Mouse (Mus musculus) lung, postnatal 0 days (tissue): ENCODE data around the gene 2700049A03Rik. TPM values are rescaled to one million over a fixed set of nuclear protein-coding genes. Genes with fewer than 3 reads are reported as not detected.
A peak's percentile ranks its signal among the peaks of the same experiment; 100 is the strongest.
"Not testable (repeated sequence)": the region's sequence is repeated elsewhere in the genome, so short reads cannot be mapped to it uniquely, and the experiment has no call there.

Source experiments
- ATAC-seq: fragments of 200-750 bp; cut with Nextera tagmentation; 2 replicates; pipeline ENCODE4 v1.8.0; 2017; ENCODE audit warnings: moderate library complexity
- DNase-seq: peaks from one replicate; pipeline ENCODE4 v3.0.0-alpha.2; 2016; ENCODE audit warnings: low spot score
- H3K27ac ChIP-seq: fragments of 300-500 bp; sonication (generic); 2 replicates; pipeline ENCODE4 v1.5.1; 2014; ENCODE audit warnings: antibody characterized with exemption, mild to moderate bottlenecking, low read length, mixed read lengths
- H3K27me3 ChIP-seq: fragments of 300-500 bp; sonication (generic); replicated peaks from 2 replicates; pipeline ENCODE4 v1.6.1; 2014; ENCODE audit warnings: low read length, mixed read lengths; ENCODE audit not compliant: insufficient read depth
- H3K36me3 ChIP-seq: fragments of 300-500 bp; sonication (generic); 2 replicates; pipeline ENCODE4 v1.6.1; 2014; ENCODE audit warnings: low read length, mixed read lengths; ENCODE audit not compliant: insufficient read depth
- H3K4me1 ChIP-seq: fragments of 300-500 bp; sonication (generic); 2 replicates; pipeline ENCODE4 v1.6.1; 2014; ENCODE audit warnings: antibody characterized with exemption, low read depth, low read length, mixed read lengths; ENCODE audit not compliant: insufficient read depth
- H3K4me2 ChIP-seq: fragments of 300-500 bp; sonication (generic); replicated peaks from 2 replicates; pipeline ENCODE4 v1.6.1; 2014; ENCODE audit warnings: low read depth, mild to moderate bottlenecking, low read length, moderate library complexity, mixed read lengths
- H3K4me3 ChIP-seq: fragments of 300-500 bp; sonication (generic); 2 replicates; pipeline ENCODE4 v1.5.1; 2014; ENCODE audit warnings: low read depth, low read length
- H3K9ac ChIP-seq: fragments of 300-500 bp; sonication (generic); replicated peaks from 2 replicates; pipeline ENCODE4 v1.6.1; 2014; ENCODE audit warnings: low read depth, mild to moderate bottlenecking
- H3K9me3 ChIP-seq: fragments of 300-500 bp; sonication (generic); 2 replicates; pipeline ENCODE4 v1.6.1; 2016; ENCODE audit warnings: low read length, mixed read lengths
- CTCF ChIP-seq: IDR thresholded peaks from 2 replicates; pipeline ENCODE4 v1.5.1; 2016; ENCODE audit warnings: antibody characterized with exemption, mild to moderate bottlenecking
- EP300 ChIP-seq: IDR thresholded peaks from 2 replicates; pipeline ENCODE4 v1.6.1; 2016; ENCODE audit warnings: antibody characterized with exemption, mild to moderate bottlenecking, control low read depth
- WGBS: fragments of 180-500 bp; shearing (Covaris S2); extraction: QIAGEN DNeasy Blood & Tissue Kit; methylation state at CpG from one replicate; pipeline ENCODE4 v1.1.7; 2014; 5-methylcytosine and 5-hydroxymethylcytosine counted together
- polyA plus RNA-seq: library from polyadenylated mRNA; unstranded; fragments of >200 nt; fragmentation: Nextera tagmentation; extraction: Ambion mirVana; gene quantifications from 2 replicates; pipeline ENCODE4 v1.2.1, GENCODE M21; 2015

Gene 2700049A03Rik
- 8.1 TPM in 2 replicates for polyA plus RNA-seq

- H3K9me3 ChIP-seq, result no peaks in the 10 kb centered on the region
- ATAC-seq, result peak; percentile 93
- H3K27ac ChIP-seq, result peak within 1 kb of the TSS; percentile 76
- H3K4me3 ChIP-seq, result peak within 1 kb of the TSS; percentile 80
- no peaks in the 10 kb centered on the region for H3K27me3 ChIP-seq
- peak; percentile 89 for DNase-seq
- under 1% methylated on average over 46 of the region's 52 CpGs for WGBS
- H3K4me2 ChIP-seq, result peak within 1 kb of the TSS; percentile 97
- TF ChIP-seq CTCF (peak; percentile 4; the same call in 1 of the 2 replicates), EP300 (no peak; the same call in 1 of the 2 replicates)
- H3K36me3 ChIP-seq, result peaks cover 2% of the 10 kb centered on the region; the same call in 1 of the 2 replicates
- peak within 1 kb of the TSS; percentile 89 for H3K9ac ChIP-seq
- peaks cover 3% of the 10 kb centered on the region; the same call in 1 of the 2 replicates for H3K4me1 ChIP-seq
Measured at GRCm38 (mm10) chr12:71136130-71136973, at the start of gene 2700049A03Rik, which contains the start of gene Timm9. Gene 2700049A03Rik (plus strand): TSS chr12:71136848. Gene Timm9 (minus strand): TSS chr12:71136684.

DNA sequence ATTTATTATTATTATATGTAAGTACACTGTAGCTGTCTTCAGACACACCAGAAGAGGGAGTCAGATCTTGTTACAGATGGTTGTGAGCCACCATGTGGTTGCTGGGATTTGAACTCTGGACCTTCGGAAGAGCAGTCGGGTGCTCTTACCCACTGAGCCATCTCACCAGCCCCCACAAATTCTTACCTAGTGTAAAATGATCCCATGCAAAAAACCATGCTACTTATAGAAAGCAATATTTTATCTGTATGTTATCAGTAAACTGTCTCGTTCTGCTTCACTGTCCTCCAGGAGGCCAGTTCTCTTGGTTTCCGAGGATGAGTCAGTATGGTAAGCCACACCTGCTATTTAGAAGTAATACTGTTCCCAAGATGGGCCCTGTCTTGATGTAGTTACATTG, 32.4 kb upstream of the 2700049A03Rik start:
- not testable (repeated sequence) for H3K27ac ChIP-seq, H3K4me1 ChIP-seq, H3K4me3 ChIP-seq, ATAC-seq, H3K27me3 ChIP-seq, DNase-seq, H3K9me3 ChIP-seq, H3K4me2 ChIP-seq, H3K36me3 ChIP-seq, H3K9ac ChIP-seq
- 75% methylated on average over 4 of the region's 4 CpGs for WGBS

DNA sequence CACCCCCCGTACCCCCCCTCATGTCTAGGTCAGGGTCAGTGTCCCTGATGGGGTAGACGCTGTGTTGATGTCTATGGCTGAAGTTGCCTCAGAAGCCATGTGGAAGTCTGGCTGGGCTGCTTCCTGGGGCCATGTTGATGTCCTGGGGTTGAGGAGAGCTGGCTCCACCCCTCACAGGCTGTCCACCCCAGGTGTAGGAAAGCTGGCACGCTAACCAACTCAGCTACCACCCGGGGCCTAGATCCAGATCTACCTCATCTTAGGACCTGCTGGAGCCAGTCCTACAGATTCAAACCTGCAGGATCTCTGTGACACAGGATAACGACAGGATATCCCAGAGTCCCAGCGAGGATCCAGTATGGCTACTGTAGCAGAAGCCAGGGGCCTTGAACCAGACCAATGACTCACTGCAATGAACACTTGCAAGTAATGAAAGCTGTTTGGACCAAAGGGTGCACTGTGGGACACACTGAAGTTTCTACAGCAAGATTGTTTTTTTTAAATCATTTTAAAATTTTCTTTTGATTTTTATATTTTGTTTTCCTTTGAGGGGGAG, 29.4 kb upstream of the 2700049A03Rik start:
- no peaks in the 10 kb centered on the region for H3K36me3 ChIP-seq
- ATAC-seq, result no peak

GRCm38 (mm10) chr12:71111331-71111730, 25.3 kb upstream of the 2700049A03Rik start, which contains the start of gene Tomm20l:
Gene Tomm20l (plus strand): TSS chr12:71111428.
- no peak within 1 kb of the TSS for H3K27ac ChIP-seq
- no peaks in the 10 kb centered on the region for H3K9me3 ChIP-seq
- TF ChIP-seq CTCF (peak; percentile 59), EP300 (no peak)
- no peak within 1 kb of the TSS for H3K9ac ChIP-seq
- H3K4me3 ChIP-seq, result 0 out of 2 replicates have a peak within 1 kb of the TSS, but pooled peaks have one; percentile 3
- peak within 1 kb of the TSS; percentile 41 for H3K4me2 ChIP-seq
- WGBS, result 10% methylated on average over 33 of the region's 33 CpGs
- ATAC-seq, result peak; percentile 80
- peak; percentile 58 for DNase-seq
- H3K36me3 ChIP-seq, result no peaks in the 10 kb centered on the region
- H3K4me1 ChIP-seq, result no peaks in the 10 kb centered on the region; the same call in 1 of the 2 replicates
- H3K27me3 ChIP-seq, result no peaks in the 10 kb centered on the region

More for the DNA sequence above, 29.4 kb upstream of the 2700049A03Rik start:
- no peak for DNase-seq
- no peak overlapping the region for H3K27ac ChIP-seq
- no peaks in the 10 kb centered on the region for H3K4me1 ChIP-seq
- H3K4me3 ChIP-seq, result no peak overlapping the region
- 87% methylated on average over 6 of the region's 6 CpGs for WGBS
- no peak overlapping the region for H3K9ac ChIP-seq
- no peaks in the 10 kb centered on the region for H3K9me3 ChIP-seq
- H3K27me3 ChIP-seq, result no peaks in the 10 kb centered on the region
- TF ChIP-seq EP300 (no peak), CTCF (no peak)
- H3K4me2 ChIP-seq, result no peak overlapping the region

- Histone ChIP-seq H3K27me3 (no peaks in the 10 kb centered on the region), H3K36me3 (no peaks in the 10 kb centered on the region), H3K4me2 (0 out of 2 replicates have a peak overlapping the region, but pooled peaks have one; percentile 11), H3K9ac (no peak overlapping the region), H3K4me3 (no peak overlapping the region), H3K9me3 (no peaks in the 10 kb centered on the region), H3K4me1 (no peaks in the 10 kb centered on the region; the same call in 1 of the 2 replicates), H3K27ac (no peak overlapping the region)
- ATAC-seq, result no peak
- DNase-seq, result no peak
- 55% methylated on average over 10 of the region's 10 CpGs for WGBS
- TF ChIP-seq CTCF (no peak), EP300 (no peak)
Measured at GRCm38 (mm10) chr12:71113074-71113473, 23.6 kb upstream of the 2700049A03Rik start.

DNA sequence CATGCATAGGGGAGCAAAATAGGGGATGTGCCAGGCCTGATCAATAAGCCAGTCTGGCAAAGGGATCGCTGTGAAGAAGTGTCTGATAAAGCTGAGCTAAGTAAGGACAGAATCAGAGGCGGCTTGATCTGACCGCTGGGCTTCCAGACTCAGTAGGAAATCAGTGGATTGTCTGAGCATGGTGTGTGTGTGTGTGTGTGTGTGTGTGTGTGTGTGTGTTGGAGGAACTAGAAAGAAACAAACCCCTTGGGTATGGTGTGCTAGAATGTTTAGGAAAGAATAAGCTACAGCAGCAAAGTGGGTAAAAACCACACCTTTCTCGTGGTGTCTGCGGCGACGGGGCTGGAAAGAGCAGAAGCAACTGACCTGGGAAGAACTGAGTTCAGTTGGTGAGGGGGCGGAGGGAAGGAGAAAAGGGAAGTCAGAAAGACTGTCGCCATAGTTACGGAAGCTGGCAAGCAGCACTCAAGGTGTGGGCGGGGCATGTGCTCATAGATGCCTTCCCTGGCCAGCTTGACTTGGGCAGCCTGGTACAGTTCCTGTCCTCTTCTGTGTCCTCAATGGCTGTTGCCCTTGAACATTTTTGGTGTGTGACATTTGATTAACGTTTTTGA, 22.9 kb upstream of the 2700049A03Rik start:
- DNase-seq (peak; percentile 91), ATAC-seq (peak; percentile 71)
- H3K27ac ChIP-seq, result no peak overlapping the region
- no peaks in the 10 kb centered on the region for H3K9me3 ChIP-seq
- no peak overlapping the region for H3K9ac ChIP-seq
- 21% methylated on average over 12 of the region's 12 CpGs for whole genome bisulfite sequencing
- no peaks in the 10 kb centered on the region for H3K27me3 ChIP-seq
- no peaks in the 10 kb centered on the region for H3K36me3 ChIP-seq
- H3K4me3 ChIP-seq, result no peak overlapping the region
- no peak for TF ChIP-seq CTCF
- no peak for TF ChIP-seq EP300
- H3K4me2 ChIP-seq, result peak overlapping the region; percentile 11; the same call in 1 of the 2 replicates
- no peaks in the 10 kb centered on the region; the same call in 1 of the 2 replicates for H3K4me1 ChIP-seq
